Mouse (Mus musculus) macrophage (primary cell): ENCODE data around the gene Hsf4. TPM values are rescaled to one million over a fixed set of nuclear protein-coding genes. Genes with fewer than 3 reads are reported as not detected.

Experiments used
- H3K27ac ChIP-seq: fragments of 350-480 bp; formaldehyde crosslinking; 2 replicates; pipeline ENCODE4 v1.9.0; 2021
- H3K36me3 ChIP-seq: fragments of 350-480 bp; formaldehyde crosslinking; 2 replicates; pipeline ENCODE4 v1.9.0; 2021; ENCODE audit errors: inconsistent target
- H3K4me3 ChIP-seq: fragments of 350-480 bp; formaldehyde crosslinking; 2 replicates; pipeline ENCODE4 v1.9.0; 2021; ENCODE audit errors: inconsistent target
- H3K79me2 ChIP-seq: fragments of 350-480 bp; formaldehyde crosslinking; 2 replicates; pipeline ENCODE4 v1.9.0; 2021; ENCODE audit errors: inconsistent target
- WGBS: methylation state at CpG from one replicate; pipeline ENCODE4 v1.1.7; 2026; ENCODE audit warnings: inconsistent platforms; ENCODE audit not compliant: missing documents; 5-methylcytosine and 5-hydroxymethylcytosine counted together
- polyA plus RNA-seq: library from polyadenylated mRNA; stranded (reverse); fragments of 250-400 nt; gene quantifications from 3 replicates; pipeline ENCODE4 v1.2.4, GENCODE M21; 2018; ENCODE audit warnings: inconsistent platforms

The Hsf4 gene
- polyA plus RNA-seq, 1 experiment from 2014 or later: 2.9 TPM

- peaks cover 10% of the 10 kb centered on the region; the same call in 1 of the 2 replicates for H3K36me3 ChIP-seq
- peak overlapping the region; percentile 55 for H3K27ac ChIP-seq
- H3K4me3 ChIP-seq: peak overlapping the region; percentile 95
- 2% methylated on average over 10 of the region's 10 CpGs for WGBS
- H3K79me2 ChIP-seq: peaks cover 16% of the 10 kb centered on the region; the same call in 1 of the 2 replicates
Measured at GRCm38 (mm10) chr8:105265128-105265527, 4.5 kb upstream of the Hsf4 start.

- no peak overlapping the region for H3K4me3 ChIP-seq
- peaks cover 16% of the 10 kb centered on the region; the same call in 1 of the 2 replicates for H3K79me2 ChIP-seq
- WGBS: 84% methylated on average over 13 of the region's 13 CpGs
- H3K36me3 ChIP-seq: peaks cover 10% of the 10 kb centered on the region; the same call in 1 of the 2 replicates
- H3K27ac ChIP-seq: no peak overlapping the region
Measured at GRCm38 (mm10) chr8:105266775-105267174, 2.8 kb upstream of the Hsf4 start.

- 60% methylated on average over 65 of the region's 65 CpGs for WGBS
- Histone ChIP-seq H3K79me2 (peaks cover 7% of the 10 kb centered on the region; the same call in 1 of the 2 replicates), H3K27ac (no peak overlapping the region), H3K4me3 (no peak overlapping the region), H3K36me3 (peaks cover 10% of the 10 kb centered on the region; the same call in 1 of the 2 replicates)
Measured at GRCm38 (mm10) chr8:105268342-105269074, 1.1 kb upstream of the Hsf4 start.

- Histone ChIP-seq H3K36me3 (peaks cover 10% of the 10 kb centered on the region; the same call in 1 of the 2 replicates), H3K4me3 (no peak overlapping the region; the same call in 1 of the 2 replicates), H3K79me2 (peaks cover 2% of the 10 kb centered on the region; the same call in 1 of the 2 replicates), H3K27ac (no peak overlapping the region)
- WGBS: 34% methylated on average over 10 of the region's 10 CpGs
Measured at GRCm38 (mm10) chr8:105269075-105269458, 534 bp upstream of the Hsf4 start.

GRCm38 (mm10) chr8:105270101-105270915, 707 bp downstream of the Hsf4 start:
- WGBS: 26% methylated on average over 38 of the region's 39 CpGs
- Histone ChIP-seq H3K36me3 (peaks cover 10% of the 10 kb centered on the region; the same call in 1 of the 2 replicates), H3K4me3 (peak overlapping the region; percentile 18), H3K79me2 (no peaks in the 10 kb centered on the region), H3K27ac (no peak overlapping the region)

- WGBS: 42% methylated on average over 11 of the region's 11 CpGs
- no peaks in the 10 kb centered on the region for H3K79me2 ChIP-seq
Measured at GRCm38 (mm10) chr8:105270916-105271186, 1.2 kb downstream of the Hsf4 start.

GRCm38 (mm10) chr8:105275387-105275786, 5.8 kb downstream of the Hsf4 start:
- no peak overlapping the region for H3K27ac ChIP-seq
- H3K79me2 ChIP-seq: no peaks in the 10 kb centered on the region
- no peak overlapping the region for H3K4me3 ChIP-seq
- no peaks in the 10 kb centered on the region for H3K36me3 ChIP-seq
- WGBS: 24% methylated on average over 10 of the region's 11 CpGs

More at GRCm38 (mm10) chr8:105270916-105271186, 1.2 kb downstream of the Hsf4 start:
- Histone ChIP-seq H3K36me3 (peaks cover 10% of the 10 kb centered on the region; the same call in 1 of the 2 replicates), H3K4me3 (no peak overlapping the region), H3K27ac (no peak overlapping the region)

GRCm38 (mm10) chr8:105275840-105276239, 6.2 kb downstream of the Hsf4 start, which contains the start of gene Nol3:
Nol3 (plus strand) TSS chr8:105276140.
- no peak within 1 kb of the TSS for H3K4me3 ChIP-seq
- no peaks in the 10 kb centered on the region for H3K36me3 ChIP-seq
- H3K27ac ChIP-seq: no peak within 1 kb of the TSS
- no peaks in the 10 kb centered on the region for H3K79me2 ChIP-seq
- 11% methylated on average over 10 of the region's 10 CpGs for WGBS

- Histone ChIP-seq H3K4me3 (no peak overlapping the region), H3K27ac (no peak overlapping the region), H3K79me2 (no peaks in the 10 kb centered on the region), H3K36me3 (no peaks in the 10 kb centered on the region)
- 10% methylated on average over 30 of the region's 30 CpGs for WGBS
Measured at GRCm38 (mm10) chr8:105276292-105277120, 6.9 kb downstream of the Hsf4 start.

GRCm38 (mm10) chr8:105278911-105279334, 9.3 kb downstream of the Hsf4 start:
- Histone ChIP-seq H3K4me3 (no peak overlapping the region), H3K79me2 (no peaks in the 10 kb centered on the region), H3K36me3 (no peaks in the 10 kb centered on the region), H3K27ac (no peak overlapping the region)
- 4% methylated on average over 26 of the region's 28 CpGs for WGBS

- WGBS: 71% methylated on average over 3 of the region's 3 CpGs
- Histone ChIP-seq H3K27ac (no peak overlapping the region), H3K79me2 (no peaks in the 10 kb centered on the region), H3K4me3 (no peak overlapping the region), H3K36me3 (no peaks in the 10 kb centered on the region)
Measured at GRCm38 (mm10) chr8:105280567-105280966, 11.0 kb downstream of the Hsf4 start.

GRCm38 (mm10) chr8:105281821-105282220, 12.2 kb downstream of the Hsf4 start:
- Histone ChIP-seq H3K27ac (no peak overlapping the region), H3K4me3 (no peak overlapping the region), H3K79me2 (no peaks in the 10 kb centered on the region), H3K36me3 (no peaks in the 10 kb centered on the region)
- 96% methylated on average over 12 of the region's 12 CpGs for WGBS

GRCm38 (mm10) chr8:105282239-105282638, 12.6 kb downstream of the Hsf4 start:
- no peak overlapping the region for H3K27ac ChIP-seq
- H3K4me3 ChIP-seq: no peak overlapping the region
- no peaks in the 10 kb centered on the region for H3K36me3 ChIP-seq
- WGBS: 89% methylated on average over 4 of the region's 4 CpGs
- H3K79me2 ChIP-seq: no peaks in the 10 kb centered on the region

GRCm38 (mm10) chr8:105283074-105283473, 13.5 kb downstream of the Hsf4 start:
- 64% methylated on average over 23 of the region's 23 CpGs for WGBS
- Histone ChIP-seq H3K4me3 (no peak overlapping the region), H3K27ac (no peak overlapping the region), H3K36me3 (no peaks in the 10 kb centered on the region), H3K79me2 (no peaks in the 10 kb centered on the region)
